Mouse (Mus musculus): Measurements from ENCODE around the gene Arhgap23. TPM values are rescaled to one million over a fixed set of nuclear protein-coding genes. Genes with fewer than 3 reads are reported as not detected.
A peak's percentile ranks its signal among the peaks of the same experiment; 100 is the strongest.

Gene Arhgap23
- polyA plus RNA-seq, 1 experiment: 35.8 TPM

DNA sequence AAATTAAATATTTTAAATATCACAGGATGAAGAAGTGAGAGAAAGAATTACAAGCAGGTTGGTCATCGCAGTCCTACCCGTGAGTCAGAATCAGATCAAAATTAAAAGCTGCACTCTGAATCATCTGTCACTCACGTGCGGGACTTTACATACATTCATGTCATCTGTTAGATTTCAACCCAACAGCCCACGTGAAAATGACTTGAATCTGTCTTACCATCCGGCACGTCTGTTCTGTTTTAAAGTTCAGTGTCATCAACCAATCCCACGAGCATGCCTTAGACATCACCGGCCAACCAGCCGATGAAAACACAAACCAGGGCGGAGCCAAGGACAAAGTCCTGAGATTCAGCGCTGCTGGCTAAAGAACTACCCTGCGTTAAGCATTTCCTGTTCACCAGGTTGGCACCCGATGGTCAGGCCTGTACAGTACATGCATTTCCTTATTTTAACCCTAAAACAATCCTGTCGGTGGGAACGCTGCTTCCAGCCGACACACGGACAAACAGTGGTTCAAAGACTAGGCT lies 113.0 kb downstream of the Arhgap23 start:
- no peak for TF ChIP-seq POLR2A (IDR thresholded peaks at IDR 0.05; ENCODE audit: borderline replicate concordance, extremely low read depth, insufficient read depth, insufficient read length, poor library complexity, severe bottlenecking)
- TF ChIP-seq CTCF (IDR thresholded peaks at IDR 0.05; ENCODE audit: borderline replicate concordance, extremely low read depth, insufficient read depth, insufficient read length): no peak
- DNase-seq (ENCODE audit: low read depth): no peak

DNA sequence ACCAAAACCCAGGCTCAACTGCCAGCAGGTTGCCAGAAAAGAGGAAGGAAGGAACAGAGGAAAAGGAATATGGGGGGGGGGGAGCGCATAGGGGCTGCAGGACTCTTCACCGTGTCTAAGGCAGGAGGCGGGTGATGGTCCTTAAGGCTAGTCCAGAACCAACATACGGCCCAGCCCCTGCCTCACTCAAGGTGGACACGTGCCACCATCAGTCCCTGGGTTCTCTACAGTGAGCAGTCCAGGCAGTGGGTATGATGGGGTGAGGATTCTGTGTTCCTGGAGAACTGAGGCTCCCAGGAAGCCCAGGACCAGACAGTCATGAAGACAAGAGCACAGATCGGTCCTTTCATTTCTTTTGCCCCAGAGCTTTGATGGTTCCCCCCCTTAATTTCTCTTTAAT lies 114.7 kb downstream of the Arhgap23 start:
- no peak for DNase-seq (ENCODE audit: low read depth)
- no peak for TF ChIP-seq POLR2A (IDR thresholded peaks at IDR 0.05; ENCODE audit: borderline replicate concordance, extremely low read depth, insufficient read depth, insufficient read length, poor library complexity, severe bottlenecking)
- TF ChIP-seq CTCF (IDR thresholded peaks at IDR 0.05; ENCODE audit: borderline replicate concordance, extremely low read depth, insufficient read depth, insufficient read length): no peak

DNA sequence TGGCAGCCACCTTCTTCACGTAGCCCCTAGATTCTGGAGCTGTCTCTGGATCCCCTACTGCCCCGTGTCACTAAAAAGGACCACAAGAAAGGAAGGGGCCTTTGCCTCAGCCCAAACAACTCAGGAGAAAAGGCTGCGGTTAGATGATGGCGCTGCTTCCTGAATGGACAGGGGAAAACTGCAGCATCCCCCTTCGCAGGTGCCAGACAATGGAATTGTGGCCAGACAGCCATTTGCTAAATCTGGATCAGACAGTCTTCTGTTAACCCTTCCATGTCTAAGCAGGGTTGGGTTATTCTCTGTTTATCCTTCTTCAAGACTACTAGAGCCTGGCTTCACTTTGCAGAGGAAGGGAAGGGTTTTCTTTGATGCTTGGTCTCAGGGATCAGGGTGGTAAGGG lies 115.6 kb downstream of the Arhgap23 start:
- DNase-seq (ENCODE audit: low read depth): no peak
- TF ChIP-seq CTCF (IDR thresholded peaks at IDR 0.05; ENCODE audit: borderline replicate concordance, extremely low read depth, insufficient read depth, insufficient read length) (no peak), POLR2A (IDR thresholded peaks at IDR 0.05; ENCODE audit: borderline replicate concordance, extremely low read depth, insufficient read depth, insufficient read length, poor library complexity, severe bottlenecking) (no peak)

DNA sequence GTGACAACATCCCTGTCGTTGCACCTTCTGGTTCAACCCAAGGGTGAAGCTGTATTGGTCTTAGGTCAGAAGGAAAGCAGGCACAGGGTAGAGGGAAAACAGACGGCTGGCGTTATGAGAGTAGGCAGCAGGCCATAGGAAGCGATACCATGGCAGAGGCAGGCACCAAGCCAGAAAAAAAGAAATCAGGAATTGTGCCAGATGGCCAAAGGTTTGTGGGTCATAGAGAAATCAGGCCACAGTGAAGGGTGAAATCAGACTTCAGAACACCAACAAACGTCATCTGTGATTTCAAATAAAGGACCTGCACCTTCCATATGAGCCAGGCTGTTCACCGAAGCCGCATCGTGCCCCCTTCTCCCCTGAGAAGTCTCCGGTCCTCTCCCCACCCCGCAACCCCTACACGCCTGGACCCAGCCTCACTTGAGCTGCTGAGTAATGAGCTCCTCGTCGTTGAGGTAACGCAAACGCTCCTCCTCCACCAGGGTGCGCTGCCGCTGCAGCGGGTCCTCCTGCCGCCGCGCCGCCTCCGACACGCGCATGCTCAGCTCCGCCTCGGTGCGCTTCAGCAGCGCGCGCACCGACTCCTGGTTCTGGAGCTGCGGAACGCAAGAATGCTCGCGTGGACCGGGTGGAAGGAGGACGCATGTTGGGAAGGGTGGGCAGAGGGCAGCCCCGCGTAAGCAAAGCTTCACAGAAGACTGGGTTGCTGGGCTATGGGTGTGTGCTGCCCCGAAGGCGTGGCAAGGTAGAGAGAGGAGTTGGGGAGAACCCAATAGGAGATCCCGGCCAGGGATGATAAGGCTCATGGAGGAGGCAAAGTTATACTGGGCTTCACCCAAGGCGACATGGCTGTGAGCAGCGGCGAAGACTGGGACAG lies 116.3 kb downstream of the Arhgap23 start:
- peak; percentile 98 for TF ChIP-seq CTCF (IDR thresholded peaks at IDR 0.05; ENCODE audit: borderline replicate concordance, extremely low read depth, insufficient read depth, insufficient read length)
- TF ChIP-seq POLR2A (IDR thresholded peaks at IDR 0.05; ENCODE audit: borderline replicate concordance, extremely low read depth, insufficient read depth, insufficient read length, poor library complexity, severe bottlenecking): no peak
- DNase-seq (ENCODE audit: low read depth): peak; percentile 95

DNA sequence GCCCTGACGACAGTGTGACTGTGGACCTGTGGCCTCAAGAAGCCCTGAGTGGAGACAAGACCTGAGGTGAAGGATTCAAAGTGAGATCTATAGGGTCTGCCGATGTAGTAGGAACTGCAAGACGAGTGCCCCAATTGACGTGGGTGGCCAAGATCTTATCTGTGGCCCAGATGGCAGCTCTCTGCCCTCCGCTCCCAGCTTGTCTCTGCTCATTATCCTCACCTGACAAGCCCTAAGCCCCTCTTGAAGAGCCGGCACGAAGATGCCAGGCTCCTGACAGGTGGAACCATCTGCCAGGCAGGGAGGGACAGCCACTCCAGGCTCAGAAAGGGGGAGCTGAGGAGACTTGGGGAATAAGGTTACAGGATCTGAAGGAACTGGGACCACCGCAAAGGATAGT lies 117.0 kb downstream of the Arhgap23 start:
- DNase-seq (ENCODE audit: low read depth): peak; percentile 54
- TF ChIP-seq CTCF (IDR thresholded peaks at IDR 0.05; ENCODE audit: borderline replicate concordance, extremely low read depth, insufficient read depth, insufficient read length) (no peak), POLR2A (IDR thresholded peaks at IDR 0.05; ENCODE audit: borderline replicate concordance, extremely low read depth, insufficient read depth, insufficient read length, poor library complexity, severe bottlenecking) (no peak)

DNA sequence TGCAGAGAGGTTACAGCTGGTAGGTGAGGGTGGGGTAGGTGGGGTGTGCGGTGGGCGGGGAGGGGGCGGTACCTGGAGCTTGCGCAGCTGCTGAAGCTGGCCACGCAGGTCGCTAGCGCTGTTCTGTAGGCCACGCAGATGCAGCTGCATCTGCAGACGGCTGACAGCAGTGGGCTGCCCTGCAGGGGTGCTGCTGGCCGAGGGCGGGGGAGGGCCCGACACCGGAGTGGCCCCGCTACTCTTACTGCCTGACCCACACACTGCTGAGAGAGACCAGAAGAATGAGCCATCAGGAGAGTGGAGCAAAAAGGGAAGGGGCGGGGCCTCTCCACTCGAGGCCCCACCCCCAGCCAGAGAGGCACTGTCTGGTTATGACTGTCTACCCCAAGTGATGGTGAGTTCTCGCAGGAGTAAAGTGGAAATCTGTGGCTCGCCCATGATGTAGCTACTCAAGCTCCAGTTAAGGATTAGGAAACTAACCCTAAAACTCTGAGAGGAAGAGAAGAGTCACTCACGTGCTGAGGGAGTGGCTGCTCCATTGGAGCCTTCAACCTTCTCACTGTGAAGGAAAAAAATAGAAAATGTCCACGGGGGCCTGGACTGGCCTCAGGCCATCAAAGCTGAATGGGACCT lies 117.7 kb downstream of the Arhgap23 start:
- TF ChIP-seq CTCF (IDR thresholded peaks at IDR 0.05; ENCODE audit: borderline replicate concordance, extremely low read depth, insufficient read depth, insufficient read length) (no peak), POLR2A (IDR thresholded peaks at IDR 0.05; ENCODE audit: borderline replicate concordance, extremely low read depth, insufficient read depth, insufficient read length, poor library complexity, severe bottlenecking) (no peak)
- DNase-seq (ENCODE audit: low read depth): no peak

DNA sequence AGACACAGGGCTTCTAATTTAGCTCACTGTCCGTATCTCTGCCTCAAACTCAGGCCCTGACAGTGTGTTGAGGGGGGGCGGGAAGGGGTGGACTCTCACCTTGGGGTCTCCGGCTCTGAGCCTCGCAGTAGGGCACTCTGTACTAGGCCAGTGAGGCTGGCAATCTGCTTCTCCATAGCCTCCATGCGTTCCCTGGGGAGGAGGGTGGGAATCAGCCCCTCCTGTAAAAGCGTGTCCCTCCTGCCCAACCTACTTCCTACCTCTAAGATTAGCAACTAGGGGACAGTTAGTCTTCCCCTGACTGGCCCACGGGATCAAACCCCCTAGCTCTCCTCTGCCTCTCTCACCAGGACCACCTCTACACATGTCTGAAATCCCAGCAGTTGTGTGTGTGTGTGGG lies 118.3 kb downstream of the Arhgap23 start:
- no peak for DNase-seq (ENCODE audit: low read depth)
- no peak for TF ChIP-seq CTCF (IDR thresholded peaks at IDR 0.05; ENCODE audit: borderline replicate concordance, extremely low read depth, insufficient read depth, insufficient read length)

DNA sequence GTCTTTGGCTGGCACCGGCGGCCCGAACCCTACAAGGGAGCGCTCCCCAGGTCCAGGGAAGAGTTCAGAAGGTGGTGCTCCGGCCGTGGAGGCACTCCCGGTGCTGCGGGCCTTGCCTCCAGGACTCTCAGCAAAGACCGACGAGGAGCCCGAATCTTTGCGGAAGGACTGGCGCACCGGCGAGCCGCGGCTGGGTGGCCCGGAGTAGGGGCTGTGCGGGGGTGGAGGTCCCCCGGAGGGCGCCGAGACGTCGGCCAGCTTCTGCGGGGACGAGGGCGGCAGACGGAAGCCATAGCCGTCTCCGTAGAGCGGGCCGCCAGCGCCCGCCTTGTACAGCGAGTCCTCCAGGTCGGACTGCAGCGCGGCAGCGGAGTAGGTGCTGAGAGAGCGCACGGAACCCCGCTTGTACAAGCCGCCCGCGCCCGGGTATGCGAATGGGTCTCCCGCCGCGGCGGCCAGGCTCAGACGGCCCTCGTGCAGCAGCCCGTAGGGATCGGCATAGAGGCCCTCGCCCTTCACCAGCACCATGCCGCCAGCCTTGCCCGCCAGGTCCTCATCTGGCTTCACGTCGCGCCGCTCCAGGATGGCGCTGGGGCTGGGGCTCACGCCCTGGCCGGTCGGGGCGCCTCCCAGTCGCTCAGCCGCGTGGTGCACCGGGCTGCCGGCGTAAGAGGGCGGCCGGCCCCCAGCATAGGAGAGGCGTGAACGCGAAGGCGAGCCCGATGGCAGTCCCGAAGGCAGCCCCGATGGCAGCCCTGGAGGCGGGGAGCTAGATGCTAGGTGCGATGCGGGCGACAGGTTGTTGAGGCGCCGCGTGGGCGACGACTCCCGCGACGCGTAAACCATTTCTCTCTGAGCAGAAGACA lies 119.3 kb downstream of the Arhgap23 start:
- DNase-seq (ENCODE audit: low read depth): peak; percentile 46
- TF ChIP-seq POLR2A (IDR thresholded peaks at IDR 0.05; ENCODE audit: borderline replicate concordance, extremely low read depth, insufficient read depth, insufficient read length, poor library complexity, severe bottlenecking) (no peak), CTCF (IDR thresholded peaks at IDR 0.05; ENCODE audit: borderline replicate concordance, extremely low read depth, insufficient read depth, insufficient read length) (no peak)

DNA sequence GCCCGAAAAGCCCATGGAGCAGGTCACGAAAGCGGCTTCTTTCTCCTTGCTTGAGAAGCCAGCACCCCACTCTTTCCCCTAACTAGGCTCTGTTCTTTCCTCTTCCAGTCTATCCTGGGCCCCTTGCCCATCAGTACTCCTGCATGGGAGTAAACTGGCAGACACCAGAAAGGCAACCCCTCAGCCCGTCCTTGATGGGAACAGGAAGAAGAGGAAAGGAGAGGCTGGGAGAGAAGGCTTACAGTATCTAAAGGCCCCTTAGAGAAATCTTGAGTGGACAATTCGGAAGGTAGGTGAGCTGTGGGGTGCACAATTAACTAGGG lies 119.9 kb downstream of the Arhgap23 start:
- no peak for DNase-seq (ENCODE audit: low read depth)
- no peak for TF ChIP-seq CTCF (IDR thresholded peaks at IDR 0.05; ENCODE audit: borderline replicate concordance, extremely low read depth, insufficient read depth, insufficient read length)
- no peak for TF ChIP-seq POLR2A (IDR thresholded peaks at IDR 0.05; ENCODE audit: borderline replicate concordance, extremely low read depth, insufficient read depth, insufficient read length, poor library complexity, severe bottlenecking)

DNA sequence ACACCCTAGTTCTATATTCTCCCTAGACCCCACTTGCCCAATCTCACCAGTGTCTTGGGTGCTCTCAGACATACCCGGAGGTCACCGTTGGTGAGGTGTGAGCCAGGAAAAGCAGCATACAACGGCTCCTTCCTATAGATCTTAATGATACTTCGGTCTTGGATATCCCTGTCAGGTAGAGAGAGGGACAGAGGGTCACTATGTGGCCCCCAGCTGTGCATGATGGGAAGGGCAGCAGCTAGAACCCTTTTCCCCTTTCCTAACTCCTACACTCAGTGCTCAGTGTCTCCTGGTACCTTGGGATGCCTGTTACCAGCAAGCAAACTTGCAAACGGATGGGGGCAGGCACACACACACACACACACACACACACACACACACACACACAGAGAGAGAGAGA lies 120.3 kb downstream of the Arhgap23 start:
- no peak for DNase-seq (ENCODE audit: low read depth)
- TF ChIP-seq CTCF (IDR thresholded peaks at IDR 0.05; ENCODE audit: borderline replicate concordance, extremely low read depth, insufficient read depth, insufficient read length): no peak
- TF ChIP-seq POLR2A (IDR thresholded peaks at IDR 0.05; ENCODE audit: borderline replicate concordance, extremely low read depth, insufficient read depth, insufficient read length, poor library complexity, severe bottlenecking): no peak

DNA sequence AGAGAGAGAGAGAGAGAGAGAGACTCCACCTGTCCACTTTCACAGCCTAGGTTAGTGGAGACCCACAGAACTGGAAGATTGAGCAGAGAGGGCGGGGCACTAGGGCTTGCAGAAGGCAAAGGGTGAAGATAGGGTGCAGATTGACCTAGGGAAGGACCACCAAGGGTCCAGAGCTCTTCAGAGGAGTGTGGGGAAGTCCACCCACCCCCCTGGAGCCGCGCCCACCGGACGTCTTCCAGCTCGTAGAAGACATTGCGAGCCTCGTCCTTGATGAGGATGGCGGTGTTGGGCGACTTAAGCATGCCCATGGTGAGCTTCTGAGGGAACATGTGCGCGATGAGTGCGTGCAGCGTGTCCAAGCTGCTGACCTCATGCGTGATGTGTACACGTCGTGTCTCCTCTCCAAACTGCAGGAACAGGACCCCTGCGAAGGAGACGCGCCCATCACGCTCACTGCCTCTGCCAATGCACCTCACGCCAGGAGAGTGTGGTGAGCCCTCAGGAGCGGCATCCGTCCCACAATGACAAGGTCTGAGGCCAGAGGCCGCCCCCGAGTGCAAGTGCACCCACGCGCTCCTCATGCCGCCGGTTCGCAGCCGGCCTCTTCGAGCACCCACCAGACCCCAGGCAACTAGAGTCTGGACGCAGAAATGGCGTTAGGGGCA lies 120.9 kb downstream of the Arhgap23 start:
- no peak for DNase-seq (ENCODE audit: low read depth)
- TF ChIP-seq POLR2A (IDR thresholded peaks at IDR 0.05; ENCODE audit: borderline replicate concordance, extremely low read depth, insufficient read depth, insufficient read length, poor library complexity, severe bottlenecking) (no peak), CTCF (IDR thresholded peaks at IDR 0.05; ENCODE audit: borderline replicate concordance, extremely low read depth, insufficient read depth, insufficient read length) (no peak)

Measured in brain, embryonic 14.5 days (tissue).